Mouse (Mus musculus): ENCODE measurements around the gene Art1. TPM values are rescaled to one million over a fixed set of nuclear protein-coding genes. Genes with fewer than 3 reads are reported as not detected.

The Art1 gene
- total RNA-seq, 2 experiments from 2014 or later = 5.9 to 30.8 TPM

DNA sequence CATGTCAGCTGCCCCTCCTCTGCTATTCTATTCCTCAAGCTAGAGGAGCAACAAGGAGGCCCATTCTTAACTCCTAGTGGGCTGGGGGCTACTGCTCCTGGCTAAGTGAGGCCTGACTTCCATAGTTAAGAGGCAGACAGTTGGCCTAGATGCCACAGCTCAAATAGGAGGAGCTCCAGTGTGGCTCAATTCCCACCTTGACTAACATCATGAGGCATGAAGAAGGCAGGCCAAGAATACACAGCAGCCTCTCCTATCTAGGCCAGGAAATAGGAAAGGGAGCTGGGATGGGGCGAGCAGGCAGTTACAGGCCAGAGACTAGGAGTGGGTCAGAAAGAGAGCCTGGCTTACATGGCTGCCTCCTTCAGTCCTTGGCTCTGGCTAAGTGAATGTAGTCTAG, 6.7 kb downstream of the Art1 start:
- no peak for DNase-seq

GRCm38 (mm10) chr7:102109171-102109570, 7.6 kb downstream of the Art1 start, which contains the start of gene Art5:
TSS of gene Art5 (minus strand) at chr7:102109489.
- DNase-seq = no peak

DNA sequence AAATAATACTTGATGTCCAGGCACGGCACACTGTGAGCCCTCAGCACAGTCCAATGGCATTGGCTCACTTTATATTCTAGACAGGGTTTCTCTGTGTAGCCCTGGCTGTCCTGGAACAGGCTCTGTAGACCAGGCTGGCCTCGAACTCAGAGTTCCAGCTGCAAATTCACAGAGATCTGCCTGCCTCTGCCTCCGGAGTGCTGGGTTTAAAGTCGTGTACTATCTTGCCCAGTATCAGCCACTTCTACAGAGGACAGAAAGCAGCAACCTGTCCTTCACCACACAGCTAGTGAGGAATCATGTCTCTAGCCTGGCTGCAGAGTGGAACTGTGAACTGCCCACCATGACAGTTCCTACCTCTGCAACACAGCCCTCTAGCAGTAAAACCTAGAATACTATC, 8.2 kb downstream of the Art1 start:
- no peak for DNase-seq

DNA sequence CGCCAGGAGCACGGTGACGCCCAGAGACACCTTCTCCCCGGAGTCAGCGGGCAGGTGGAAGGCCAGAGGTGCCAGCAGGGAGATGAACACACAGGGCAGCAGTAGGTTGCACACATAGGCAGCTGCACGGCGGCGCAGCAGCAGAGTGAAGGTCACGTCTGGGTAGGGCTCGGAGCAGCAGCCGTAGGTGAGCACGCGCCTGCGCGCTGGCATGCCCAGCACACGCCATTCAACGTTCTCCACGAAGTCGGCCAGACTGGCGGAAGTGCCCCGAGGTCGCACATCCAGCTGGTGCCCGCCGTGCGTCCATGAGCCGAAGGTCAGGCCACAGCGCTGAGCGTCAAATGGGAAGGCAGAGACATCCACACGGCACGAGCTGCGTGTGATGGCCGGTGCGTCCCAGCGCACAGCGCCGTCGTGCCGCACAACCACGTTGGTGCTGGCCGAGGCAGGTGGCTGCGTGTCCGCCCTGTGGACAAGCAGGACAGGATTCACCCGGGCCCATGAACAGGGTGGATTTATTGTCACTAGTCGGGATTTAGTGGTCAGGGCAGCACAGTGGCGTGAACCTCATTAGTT, 11.7 kb downstream of the Art1 start:
- no peak for DNase-seq

GRCm38 (mm10) chr7:102116579-102117331, 15.2 kb downstream of the Art1 start, which contains the start of gene Chrna10:
TSS of gene Chrna10 (minus strand) at chr7:102116828.
- no peak for DNase-seq

GRCm38 (mm10) chr7:102117382-102117781, 15.8 kb downstream of the Art1 start:
- DNase-seq = no peak

- DNase-seq = no peak
Observed at GRCm38 (mm10) chr7:102120326-102120725, 18.8 kb downstream of the Art1 start.

DNA sequence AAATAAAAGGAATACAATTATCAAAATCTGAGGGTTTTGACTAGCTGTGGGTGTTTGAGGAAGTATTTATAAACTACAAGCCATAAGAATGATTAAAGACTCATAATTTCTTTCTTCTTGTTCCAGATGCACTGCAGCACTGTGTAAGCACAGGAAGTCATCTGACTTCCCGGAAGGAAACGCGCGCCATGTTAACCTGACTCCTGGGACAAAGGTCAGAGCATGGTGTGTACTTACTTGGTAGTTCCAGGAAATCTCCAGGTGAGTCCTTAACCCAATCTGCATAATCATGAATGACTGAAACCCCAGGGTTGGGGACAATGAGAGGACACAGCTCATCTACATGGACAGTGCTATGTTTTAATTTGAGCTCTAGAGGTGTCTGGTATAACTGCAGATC, 30.9 kb downstream of the Art1 start:
- no peak for DNase-seq

- peak; percentile 44 for DNase-seq
Observed at GRCm38 (mm10) chr7:102137464-102137863, 35.9 kb downstream of the Art1 start.

DNA sequence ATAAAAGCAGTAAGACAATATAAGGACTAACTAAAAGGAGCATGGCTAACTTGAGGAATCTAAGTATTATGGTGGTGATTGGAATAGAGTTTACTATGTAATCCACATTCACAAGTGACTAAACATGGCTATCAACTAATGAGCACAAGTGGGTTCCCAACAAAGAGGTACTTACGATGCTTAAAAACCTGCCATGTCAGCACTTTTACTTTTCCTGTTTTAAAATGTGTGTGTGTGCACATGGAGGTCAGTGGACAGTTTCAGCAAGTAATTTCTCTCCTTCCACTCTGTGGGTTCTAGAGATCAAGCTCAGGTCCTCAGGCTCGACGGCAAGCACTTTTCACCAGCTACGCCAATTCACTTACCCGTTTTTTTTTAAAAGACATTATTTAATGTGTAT, 36.4 kb downstream of the Art1 start:
- DNase-seq = no peak

GRCm38 (mm10) chr7:102153691-102154090, 52.1 kb downstream of the Art1 start:
- no peak for DNase-seq

Other genes with a start within 250 kb of the Art1 start
- gene Folr2, start 244.5 kb upstream of the Art1 start, total RNA-seq (2021) = 1 to 10 TPM; 4.5 to 6.2 TPM
- 10 to 100 TPM; 27.4 to 28.5 TPM for gene Anapc15, start 238.0 kb upstream of the Art1 start, total RNA-seq (2021)
- 1 to 10 TPM; 1.7 to 2.3 TPM for gene Folr1, start 231.0 kb upstream of the Art1 start, total RNA-seq (2021)
- gene Lamtor1, start 195.8 kb upstream of the Art1 start, total RNA-seq (2021) = 100 to 1,000 TPM; 116 to 126 TPM
- under 1 TPM in 1 of 2 experiments, not detected in 1; 0.12 TPM for gene Tomt, start 195.4 kb upstream of the Art1 start, total RNA-seq (2021)
- gene Lrrc51, start 167.8 kb upstream of the Art1 start, total RNA-seq (2021) = 1 to 10 TPM; 8.4 TPM
- gene Numa1, start 167.6 kb upstream of the Art1 start, total RNA-seq (2021) = 100 to 1,000 TPM; 117 to 151 TPM
- gene Il18bp, start 83.1 kb upstream of the Art1 start, total RNA-seq (2021) = 1 to 10 TPM; 5.4 to 6.3 TPM
- gene Rnf121, start 36.3 kb upstream of the Art1 start, total RNA-seq (2021) = 10 to 100 TPM; 25.6 to 28.3 TPM
- gene Xndc1, start 36.2 kb upstream of the Art1 start, total RNA-seq (2021) = 10 to 100 TPM; 12.6 to 19.0 TPM
- gene Xntrpc, start 36.0 kb upstream of the Art1 start, total RNA-seq (2021) = 1 to 10 TPM in 1 of 2 experiments, under 1 TPM in 1; 0.93 to 1.3 TPM
- gene Trpc2, start 18.6 kb upstream of the Art1 start, total RNA-seq (2021) = under 1 TPM in 1 of 2 experiments, not detected in 1; 0.88 TPM
- 1 to 10 TPM in 1 of 2 experiments, under 1 TPM in 1; 0.51 to 1.4 TPM for gene Art5, start 7.7 kb downstream of the Art1 start, total RNA-seq (2021)
- not detected for gene Chrna10, start 15.1 kb downstream of the Art1 start, total RNA-seq (2021)
- 10 to 100 TPM; 49.4 to 49.7 TPM for gene Nup98, start 108.4 kb downstream of the Art1 start, total RNA-seq (2021)
- gene Pgap2, start 108.5 kb downstream of the Art1 start, total RNA-seq (2021) = 100 to 1,000 TPM in 1 of 2 experiments, 10 to 100 TPM in 1; 86.1 to 109 TPM
- gene Rhog, start 154.3 kb downstream of the Art1 start, total RNA-seq (2021) = 10 to 100 TPM; 47.9 to 57.5 TPM
- 10 to 100 TPM; 76.4 to 77.1 TPM for gene Stim1, start 166.1 kb downstream of the Art1 start, total RNA-seq (2021)